Mouse (Mus musculus) cerebellum, adult 8-10 months (tissue): Measurements from ENCODE around the gene Rmnd5b.
"Not testable (repeated sequence)": the region's sequence is repeated elsewhere in the genome, so short reads cannot be mapped to it uniquely, and the experiment has no call there.

Experiments
- DNase-seq: peaks from one replicate; pipeline ENCODE4 v3.0.0; 2022

Rmnd5b gene

DNA sequence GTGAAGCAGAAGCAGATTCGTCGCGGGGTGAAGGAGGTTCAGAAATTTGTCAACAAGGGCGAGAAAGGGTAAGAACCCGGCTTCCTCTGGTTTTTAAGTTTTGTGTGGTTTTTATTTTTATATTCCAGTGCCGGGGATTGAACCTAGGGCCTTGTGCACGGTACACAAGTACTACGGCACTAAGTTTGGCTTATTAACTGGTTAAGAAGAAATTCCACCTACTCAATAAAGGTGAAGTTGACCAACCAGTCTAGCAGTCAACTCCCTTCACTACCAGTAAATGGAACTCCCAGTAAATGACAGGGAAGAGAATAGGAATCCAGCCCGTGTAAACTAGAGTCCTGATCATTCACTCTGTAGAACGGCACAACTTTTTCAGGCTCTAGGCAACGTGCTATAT lies 15.6 kb downstream of the Rmnd5b start:
- no peak for DNase-seq

DNA sequence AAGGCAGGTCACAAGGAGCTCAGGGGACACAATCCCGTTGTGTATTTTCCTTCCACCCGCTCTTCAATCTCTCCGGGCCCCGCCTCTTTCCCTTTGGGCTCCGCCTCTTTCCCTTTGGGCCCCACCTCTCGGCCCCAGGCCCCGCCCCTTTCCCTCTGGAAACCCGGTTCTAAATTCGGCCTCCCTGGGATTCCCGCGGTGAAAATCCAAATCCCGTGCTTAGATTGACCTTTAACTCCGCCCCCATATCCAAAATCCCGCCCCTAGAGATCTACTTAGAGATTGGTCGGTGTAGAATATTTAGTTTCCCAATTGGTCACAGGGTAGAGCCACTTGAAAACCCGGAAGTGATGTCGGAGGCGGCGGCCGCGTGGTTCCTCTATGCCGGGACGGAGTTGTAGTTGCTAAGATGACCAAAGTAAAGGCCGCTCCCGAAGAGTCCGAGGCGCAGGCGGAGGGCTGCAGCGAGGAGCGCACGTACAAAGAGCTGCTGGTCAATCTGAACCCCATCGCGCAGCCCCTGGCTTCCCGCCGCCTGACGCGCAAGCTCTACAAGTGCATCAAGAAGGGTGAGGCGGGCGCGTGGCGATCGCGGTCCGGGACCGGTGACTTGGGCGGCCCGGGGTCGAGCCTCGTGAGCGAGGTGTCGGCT lies 16.2 kb downstream of the Rmnd5b start, which contains the start of gene Nhp2:
Gene Nhp2, plus strand, starts transcription at position 327 of the 652 bp plus-strand sequence.
- peak; percentile 92 for DNase-seq

DNA sequence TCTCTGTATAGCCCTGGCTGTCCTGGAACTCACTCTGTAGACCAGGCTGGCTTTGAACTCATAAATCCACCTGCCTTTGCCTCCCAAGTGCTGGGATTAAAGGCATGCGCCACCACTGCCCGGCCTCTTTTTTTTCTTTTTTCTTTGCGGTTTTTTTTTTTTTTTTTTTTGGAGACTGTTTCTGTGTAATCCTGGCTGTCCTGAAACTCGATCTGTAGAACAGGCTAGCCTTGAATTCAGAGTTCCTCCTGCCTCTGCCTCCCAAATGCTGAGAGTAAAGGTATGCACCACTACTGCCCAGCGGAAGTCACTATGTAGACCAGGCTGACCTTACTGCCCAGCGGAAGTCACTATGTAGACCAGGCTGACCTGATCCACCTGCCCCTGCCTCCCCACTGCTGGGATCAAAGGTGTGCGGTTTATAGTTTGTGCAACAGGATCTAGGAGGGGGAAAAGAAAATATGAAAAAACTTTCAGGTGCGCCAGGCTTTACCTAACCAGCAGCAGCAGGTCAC lies 16.7 kb downstream of the Rmnd5b start:
- no peak for DNase-seq

GRCm38 (mm10) chr11:51617693-51618092 lies 18.0 kb downstream of the Rmnd5b start:
- DNase-seq, result peak; percentile 70

GRCm38 (mm10) chr11:51616113-51616512 lies 19.6 kb downstream of the Rmnd5b start:
- not testable (repeated sequence) for DNase-seq

GRCm38 (mm10) chr11:51615601-51616000 lies 20.1 kb downstream of the Rmnd5b start:
- no peak for DNase-seq

- DNase-seq, result no peak
Measured at GRCm38 (mm10) chr11:51615129-51615528, 20.6 kb downstream of the Rmnd5b start.

DNA sequence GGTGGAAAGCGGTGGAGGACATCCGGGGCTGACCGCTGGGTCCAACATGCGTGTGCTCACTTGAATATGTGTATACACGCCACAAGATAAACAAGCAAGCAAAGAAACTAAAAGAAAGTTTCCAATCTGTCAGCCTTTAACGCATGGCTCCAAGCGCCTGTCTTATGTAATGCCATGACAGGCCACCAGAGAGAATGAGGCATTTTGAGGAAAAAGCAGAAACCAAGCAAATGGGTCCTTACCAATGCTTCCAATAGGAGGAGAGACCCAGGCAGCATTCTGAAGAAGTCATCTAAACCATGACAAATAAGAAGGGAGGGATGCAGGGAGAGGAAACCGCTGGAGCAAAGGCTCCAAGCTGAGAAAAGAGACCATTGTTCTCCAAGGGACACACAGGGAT lies 21.4 kb downstream of the Rmnd5b start:
- no peak for DNase-seq

- not testable (repeated sequence) for DNase-seq
Measured at GRCm38 (mm10) chr11:51609940-51610339, 25.8 kb downstream of the Rmnd5b start.

DNA sequence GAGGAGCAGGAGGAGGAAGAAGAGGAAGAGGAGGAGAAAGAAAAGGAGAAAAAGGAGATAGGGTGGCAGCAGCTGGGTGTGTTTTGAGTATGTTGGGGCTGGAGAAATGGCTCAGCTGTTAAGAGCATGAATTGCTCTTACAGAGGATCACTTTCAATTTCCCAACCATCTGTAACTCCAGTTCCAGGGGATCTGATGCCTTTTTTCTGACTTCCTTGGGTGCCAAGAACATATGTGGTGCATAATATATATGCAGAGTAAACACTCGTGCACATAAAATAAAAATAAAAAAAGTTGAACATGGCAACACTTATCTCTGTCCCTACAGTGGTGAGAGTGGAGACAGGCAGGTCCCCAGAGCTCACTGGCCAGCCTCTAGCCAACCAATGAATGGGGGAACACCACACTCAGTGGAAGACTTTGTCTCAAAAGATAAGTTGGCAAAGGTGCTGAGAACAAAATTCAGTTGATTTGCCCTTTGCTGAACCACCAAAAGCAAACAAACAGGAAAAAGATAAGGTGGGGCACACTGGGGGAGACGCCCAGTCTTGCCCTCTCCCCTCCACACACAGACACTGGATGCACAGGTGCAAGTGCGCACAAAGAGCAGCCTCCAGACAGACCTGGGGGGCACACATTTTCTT lies 26.3 kb downstream of the Rmnd5b start:
- no peak for DNase-seq

DNA sequence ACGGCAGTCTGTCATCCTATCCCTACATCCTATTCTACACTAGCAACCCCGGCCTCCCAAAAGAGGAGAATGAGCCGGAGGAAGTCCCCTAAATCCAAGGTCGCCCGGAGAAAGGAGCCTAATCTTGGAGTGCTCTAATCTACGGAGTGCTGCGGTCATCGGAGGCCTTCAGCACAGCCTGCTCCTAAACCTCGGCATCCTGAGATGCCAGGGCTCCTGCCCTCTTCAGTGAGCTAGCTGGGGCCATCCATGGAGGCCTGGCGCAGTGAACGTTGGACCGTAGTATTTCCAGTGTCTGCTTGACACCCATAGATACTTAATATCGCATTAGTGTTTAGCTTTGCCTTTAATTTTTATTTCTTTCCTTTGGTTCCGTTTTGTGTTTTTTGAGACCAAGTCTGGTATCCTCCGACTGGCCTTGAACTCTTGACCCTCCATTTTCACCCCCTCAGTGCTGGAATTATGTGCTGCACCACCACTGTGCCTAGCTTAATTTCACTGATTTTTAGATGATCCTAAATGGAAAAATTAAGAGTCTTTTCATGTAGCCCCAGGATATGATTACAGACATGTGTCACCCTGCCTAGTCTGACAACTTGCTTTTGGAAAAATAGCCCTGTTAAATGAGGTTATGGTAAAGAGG lies 28.5 kb downstream of the Rmnd5b start:
- no peak for DNase-seq

DNA sequence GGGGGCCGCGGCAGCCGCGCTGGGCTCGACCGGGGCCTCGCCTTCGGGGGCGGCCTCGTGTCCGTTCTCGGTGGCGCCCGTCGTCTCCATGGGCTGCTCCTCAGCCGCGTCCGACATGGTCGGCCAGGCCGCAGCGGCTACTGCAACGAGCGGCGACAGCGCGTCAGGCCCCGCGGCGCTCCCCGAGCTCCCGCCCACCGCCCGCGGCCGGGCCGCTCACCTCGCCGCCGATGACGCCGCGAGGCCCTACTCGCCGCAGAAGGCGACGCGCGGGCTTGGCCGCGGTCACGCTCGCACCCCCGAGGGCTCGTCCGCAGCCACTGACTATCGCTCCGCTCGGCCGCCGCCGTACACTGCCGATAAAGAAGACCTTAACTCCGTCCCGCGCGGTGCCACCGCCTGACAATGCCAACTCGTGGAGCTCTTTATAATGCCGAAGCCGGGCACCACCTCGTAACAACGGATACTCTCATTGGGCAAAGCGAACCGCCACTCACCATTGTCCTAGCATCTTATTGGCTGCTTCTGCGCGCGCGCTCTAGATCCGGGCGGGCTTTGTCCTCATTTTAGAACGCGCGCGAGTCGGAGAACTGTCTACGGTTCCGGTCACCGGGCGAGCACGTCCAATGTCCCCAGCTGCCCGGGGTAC lies 29.1 kb downstream of the Rmnd5b start, which contains the start of gene Hnrnpab:
Gene Hnrnpab, minus strand, starts transcription at position 401 of the 649 bp plus-strand sequence.
- DNase-seq, result peak; percentile 98

DNA sequence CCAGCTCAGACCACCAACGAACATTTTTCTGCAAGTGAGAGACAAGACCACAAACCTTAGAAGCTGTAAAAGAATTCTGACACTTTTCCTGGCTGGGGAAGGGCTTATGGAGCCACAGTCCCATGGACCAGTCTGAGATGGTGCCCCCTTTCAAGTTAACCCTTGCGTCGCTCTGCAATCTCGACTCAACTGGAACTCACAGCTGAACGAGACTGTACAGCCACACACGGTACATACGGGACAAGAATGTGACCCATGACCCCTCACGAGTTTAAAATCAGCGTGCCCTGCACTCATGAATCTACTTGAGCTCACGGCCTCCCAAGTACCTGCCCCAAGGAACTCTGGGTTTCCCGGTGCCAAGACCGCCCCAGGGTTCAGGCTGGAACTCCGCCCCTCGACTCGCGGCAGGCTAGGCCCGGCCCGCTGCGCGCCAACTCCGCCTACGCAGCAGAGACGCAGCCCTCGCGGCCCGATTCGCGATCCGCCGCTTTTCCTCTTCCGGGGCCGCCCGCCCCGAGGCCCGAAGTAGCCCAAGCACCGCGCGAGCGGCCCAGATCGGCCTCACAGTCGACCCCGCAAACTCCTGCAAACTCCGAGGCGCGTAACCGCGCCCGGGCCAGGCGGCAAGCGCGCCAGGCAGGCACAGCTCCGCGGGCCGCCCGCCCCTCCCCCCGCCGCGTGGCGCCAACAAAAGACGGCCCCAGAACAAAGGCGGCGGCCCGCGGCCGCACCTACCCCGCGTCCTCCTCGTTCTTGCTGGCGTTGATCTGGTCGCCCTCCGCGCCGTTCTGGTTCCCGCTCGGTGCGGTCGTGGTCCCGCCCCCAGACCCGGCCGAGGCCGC lies 29.9 kb downstream of the Rmnd5b start:
- peak; percentile 66 for DNase-seq

DNA sequence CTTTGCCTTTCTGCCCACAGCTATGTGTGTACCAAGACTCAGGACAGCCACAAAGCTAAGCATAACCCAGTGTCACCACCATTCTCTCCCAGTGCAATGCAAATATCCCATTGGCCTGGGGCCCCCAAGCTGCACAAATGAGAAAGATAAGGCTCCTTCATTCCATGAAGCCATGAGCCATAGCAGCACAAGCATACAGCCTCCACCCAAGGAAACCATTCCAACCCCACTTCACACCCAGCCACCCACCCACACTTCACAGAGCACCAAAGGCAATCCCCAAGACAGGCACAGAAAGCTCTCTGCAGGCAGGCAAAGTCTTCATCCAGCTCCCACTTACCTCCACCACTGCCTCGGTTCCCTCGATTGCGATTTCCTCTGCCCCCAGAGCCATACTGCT lies 33.4 kb downstream of the Rmnd5b start:
- no peak for DNase-seq

DNA sequence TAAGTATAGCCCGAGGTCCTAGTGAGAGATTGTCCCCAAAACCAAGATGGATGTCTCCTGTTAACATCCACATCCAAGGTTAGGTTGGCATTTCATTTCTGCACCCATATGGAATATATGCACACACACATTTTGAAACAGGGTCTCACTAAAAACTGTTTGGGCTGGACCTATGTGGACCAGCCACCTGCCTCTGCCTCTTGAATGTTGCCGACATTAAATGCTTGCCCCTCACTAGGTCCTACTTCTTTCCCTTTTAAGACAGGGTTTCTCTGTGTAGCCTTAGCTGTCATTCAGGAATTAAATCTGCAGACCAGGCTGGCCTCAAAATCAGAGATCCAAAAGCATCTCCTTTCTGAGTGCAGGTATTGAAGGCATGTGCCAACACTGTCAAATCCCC lies 38.1 kb downstream of the Rmnd5b start:
- DNase-seq, result no peak

DNA sequence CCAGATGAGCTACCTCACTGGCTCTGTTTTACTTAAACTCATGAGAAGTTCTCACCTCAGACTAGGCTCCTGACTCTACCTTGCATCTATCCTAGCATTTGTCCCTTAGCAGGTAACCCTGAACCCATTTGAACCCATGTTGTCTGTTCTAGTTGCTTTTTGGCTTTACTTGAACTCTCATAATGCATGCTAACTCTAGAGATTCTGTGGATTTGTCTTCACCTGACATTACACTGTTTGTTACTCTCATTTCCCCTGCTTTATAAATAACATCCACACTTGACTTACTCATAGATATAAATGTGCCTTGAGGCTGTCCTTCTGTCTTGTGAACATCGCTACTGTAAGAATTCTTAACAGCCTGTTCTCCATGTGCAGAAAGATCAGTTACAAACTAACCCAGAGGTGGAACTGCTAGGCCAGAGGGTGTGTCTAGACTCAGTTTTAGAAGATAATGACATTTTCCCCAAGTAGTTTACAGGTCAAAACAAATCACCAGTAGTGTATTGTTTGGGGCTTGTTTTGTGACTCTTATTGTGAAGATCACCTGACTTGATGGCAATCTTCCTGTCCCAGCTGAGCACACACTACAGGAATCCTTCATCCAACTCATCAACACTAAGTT lies 40.1 kb downstream of the Rmnd5b start:
- no peak for DNase-seq

DNA sequence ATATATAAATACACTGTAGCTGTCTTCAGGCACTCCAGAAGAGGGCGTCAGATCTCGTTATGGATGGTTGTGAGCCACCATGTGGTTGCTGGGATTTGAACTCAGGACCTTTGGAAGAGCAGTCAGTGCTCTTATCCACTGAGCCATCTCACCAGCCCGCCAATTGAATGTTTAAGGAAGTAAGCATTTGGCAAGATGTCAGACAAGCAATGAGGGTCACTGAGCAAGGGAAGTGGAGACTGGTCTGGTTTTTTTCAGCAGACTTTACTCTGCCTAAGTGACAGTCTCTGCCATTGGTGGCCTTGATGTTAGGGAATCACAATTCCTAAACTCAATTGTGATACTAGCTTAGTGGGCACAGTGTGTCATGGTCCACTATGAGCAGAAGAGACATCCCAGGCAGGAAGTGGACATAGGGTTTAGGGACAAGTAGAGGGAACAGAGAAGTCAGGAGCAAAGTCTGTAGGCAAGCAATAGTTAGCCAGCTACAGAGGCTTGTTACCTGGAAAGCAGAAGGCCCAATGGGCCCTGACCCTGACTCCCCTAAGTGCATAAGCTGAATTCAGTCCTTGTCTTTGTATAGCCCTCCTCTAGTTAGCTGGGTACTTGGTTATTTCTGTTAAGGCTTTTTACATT lies 40.9 kb downstream of the Rmnd5b start:
- no peak for DNase-seq

DNA sequence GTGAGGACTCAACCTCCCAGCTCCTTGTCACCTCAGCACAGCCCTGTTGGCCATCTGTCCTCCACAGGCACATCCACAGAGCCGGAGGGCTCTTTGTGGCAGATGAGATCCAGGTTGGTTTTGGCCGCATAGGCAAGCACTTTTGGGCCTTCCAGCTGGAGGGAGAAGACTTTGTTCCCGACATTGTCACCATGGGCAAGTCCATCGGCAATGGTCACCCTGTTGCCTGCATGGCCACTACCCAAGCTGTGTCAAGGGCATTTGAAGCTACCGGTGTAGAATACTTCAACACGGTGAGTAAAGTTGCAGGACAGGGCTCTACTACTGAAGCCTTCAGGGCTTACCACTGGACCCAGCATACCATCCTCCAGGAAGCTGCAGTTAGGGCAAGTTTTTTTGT lies 41.8 kb downstream of the Rmnd5b start:
- DNase-seq, result no peak

DNA sequence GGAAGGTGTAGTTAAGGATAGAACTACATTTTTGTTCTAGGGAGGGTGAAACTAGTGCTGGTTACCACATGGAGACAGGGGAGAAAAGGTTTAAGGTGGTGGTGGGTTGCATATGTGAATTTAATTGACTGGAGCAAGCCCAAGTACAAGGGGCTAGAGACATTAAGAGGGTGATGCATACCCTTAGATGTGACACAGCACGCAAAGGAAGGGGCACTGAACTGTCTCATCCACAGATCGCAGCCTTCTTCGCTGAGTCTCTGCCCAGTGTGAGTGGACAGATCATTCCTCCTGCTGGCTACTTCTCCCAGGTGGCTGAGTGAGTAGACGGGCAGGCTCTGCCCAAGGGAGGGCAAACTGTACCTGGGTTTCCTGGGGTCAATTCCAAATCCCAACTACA lies 42.3 kb downstream of the Rmnd5b start:
- DNase-seq, result no peak

DNA sequence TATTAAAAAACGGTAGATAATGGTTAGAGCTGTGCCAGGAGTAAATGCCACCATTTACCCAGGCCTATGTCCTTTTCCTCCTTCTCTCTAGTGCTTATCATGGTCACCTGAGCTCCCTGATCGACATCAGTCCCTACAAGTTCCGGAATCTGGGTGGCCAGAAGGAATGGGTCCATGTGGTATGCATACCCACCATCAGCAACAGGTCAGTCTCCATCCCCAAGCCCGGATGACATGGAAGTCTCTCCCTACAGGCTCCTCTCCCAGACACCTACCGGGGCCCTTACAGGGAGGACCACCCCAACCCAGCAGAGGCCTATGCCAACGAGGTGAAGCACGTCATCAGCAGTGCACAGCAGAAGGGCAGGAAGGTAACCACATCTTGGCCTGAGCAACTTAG lies 43.8 kb downstream of the Rmnd5b start:
- no peak for DNase-seq

DNA sequence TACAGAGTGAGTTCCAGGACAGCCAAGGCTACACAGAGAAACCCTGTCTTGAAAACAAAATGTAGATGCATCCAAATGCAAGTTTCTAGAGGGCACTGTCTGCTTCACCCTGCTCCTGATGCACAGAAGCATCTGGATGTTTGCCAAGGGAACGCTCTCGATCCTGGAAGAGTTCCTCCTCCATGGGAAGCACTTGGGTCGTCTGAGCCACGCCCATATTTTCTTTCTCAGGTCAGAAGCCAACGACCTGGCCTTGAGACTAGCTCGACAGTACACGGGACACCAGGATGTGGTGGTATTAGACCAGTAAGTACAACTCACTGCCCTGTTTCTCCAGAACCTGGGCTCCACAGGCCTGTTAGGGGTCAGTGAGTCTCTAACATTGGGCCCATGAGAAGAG lies 44.5 kb downstream of the Rmnd5b start:
- DNase-seq, result no peak
